Mouse (Mus musculus) cerebellum, postnatal 10 days (tissue): Measurements from ENCODE around the gene Klhdc8a.
A peak's percentile ranks its signal among the peaks of the same experiment; 100 is the strongest.

ENCODE experiments used
- DNase-seq, 2 experiments: peaks; one replicate each; pipeline ENCODE4 v3.0.0; 2021; ENCODE audit warnings: mixed read lengths in 2 of 2

Klhdc8a gene

GRCm38 (mm10) chr1:132346951-132347350 lies 48.5 kb downstream of the Klhdc8a start:
- no peak for DNase-seq

GRCm38 (mm10) chr1:132348401-132348800 lies 50.0 kb downstream of the Klhdc8a start:
- no peak for DNase-seq

GRCm38 (mm10) chr1:132349049-132349448 lies 50.6 kb downstream of the Klhdc8a start:
- DNase-seq = peak in 1 of 2 experiments; percentile 29

- DNase-seq = peak in 1 of 2 experiments; percentile 55
Measured at GRCm38 (mm10) chr1:132349601-132350000, 51.2 kb downstream of the Klhdc8a start.

- DNase-seq = no peak
Measured at GRCm38 (mm10) chr1:132351058-132351457, 52.6 kb downstream of the Klhdc8a start.

GRCm38 (mm10) chr1:132353389-132353788 lies 55.0 kb downstream of the Klhdc8a start:
- no peak for DNase-seq

GRCm38 (mm10) chr1:132354234-132354633 lies 55.8 kb downstream of the Klhdc8a start:
- DNase-seq = no peak

- DNase-seq = peak; percentile 49 to 58
Measured at GRCm38 (mm10) chr1:132355162-132355601, 56.8 kb downstream of the Klhdc8a start.

GRCm38 (mm10) chr1:132355841-132356242 lies 57.4 kb downstream of the Klhdc8a start:
- DNase-seq = peak; percentile 92 to 95

GRCm38 (mm10) chr1:132356841-132357240 lies 58.4 kb downstream of the Klhdc8a start:
- DNase-seq = no peak
